Mouse (Mus musculus): ENCODE measurements at regions not wholly inside any gene's neighbourhood (a gene's known extent, or its start where the extent isn't known, plus 50 kb on each side); places are given as distances from the start of the nearest gene placed in this dataset.

DNA sequence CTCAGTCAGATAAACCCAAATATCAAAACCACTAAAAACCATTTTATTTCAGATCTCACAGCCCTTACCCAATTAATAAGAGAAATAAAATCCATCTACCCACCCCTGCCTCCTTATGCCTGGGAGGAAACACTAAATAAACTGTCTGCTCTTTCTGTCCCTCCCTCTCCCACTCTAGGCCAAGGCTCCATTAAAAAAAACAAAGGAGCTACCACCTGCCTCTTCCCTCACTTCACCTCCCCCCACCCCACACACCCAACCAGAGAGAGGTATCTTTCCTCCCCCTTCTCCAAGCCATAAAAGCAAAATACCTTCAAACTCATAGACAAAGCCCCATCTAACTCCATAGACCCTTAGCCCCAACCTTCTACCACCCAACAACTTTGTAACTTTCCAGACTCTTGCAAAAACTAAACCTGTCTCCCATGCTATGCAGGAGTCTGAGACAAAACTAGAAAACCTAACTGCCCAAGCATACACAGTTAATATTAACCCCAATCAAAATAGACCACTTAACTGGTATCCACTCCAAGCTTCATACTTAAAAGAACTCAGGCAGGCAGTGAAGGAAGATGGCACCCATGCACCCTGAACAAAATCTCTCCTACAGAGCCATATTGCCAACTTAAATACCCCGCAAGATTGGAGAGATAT lies 532.1 kb downstream of the 9430069I07Rik start:
- TF ChIP-seq POLR2A (IDR thresholded peaks at IDR 0.05; ENCODE audit: insufficient read depth, low read depth, low read length), result no peak
- no peak for TF ChIP-seq CTCF (IDR thresholded peaks at IDR 0.05)
